Mouse (Mus musculus) MEL (cell line): Measurements from ENCODE around the gene Pros1. TPM values are rescaled to one million over a fixed set of nuclear protein-coding genes. Genes with fewer than 3 reads are reported as not detected.

Source experiments
- DNase-seq: peaks from one replicate; pipeline ENCODE4 v3.0.0; 2011; ENCODE audit warnings: low read depth, low spot score
- H3K27ac ChIP-seq: 2 replicates; pipeline ENCODE4 v1.5.1; 2012; ENCODE audit warnings: low read depth, mild to moderate bottlenecking, control low read depth, low read length, moderate library complexity; ENCODE audit not compliant: control insufficient read depth
- H3K27me3 ChIP-seq, 2 experiments: fragments of 150-350 bp in 1 of 2; sonication (generic) in 1 of 2; 2 replicates each; pipeline ENCODE4 v1.6.1; 2012; ENCODE audit warnings: low read length in 2 of 2, mild to moderate bottlenecking in 2 of 2, improper control_type of control experiment in 1 of 2, moderate library complexity in 1 of 2; ENCODE audit not compliant: insufficient read depth in 2 of 2, control insufficient read depth in 1 of 2
- H3K36me3 ChIP-seq, 2 experiments: 2 replicates each; pipeline ENCODE4 v1.6.1; 2012 to 2014; ENCODE audit warnings: low read length in 2 of 2, improper control_type of control experiment in 1 of 2, inconsistent platforms in 1 of 2, mild to moderate bottlenecking in 1 of 2; ENCODE audit not compliant: insufficient read depth in 2 of 2, control insufficient read depth in 1 of 2
- H3K4me1 ChIP-seq, 2 experiments: fragments of 150-350 bp in 1 of 2; sonication (generic) in 1 of 2; 2 replicates each; pipeline ENCODE4 v1.6.1; 2012; ENCODE audit warnings: low read length in 2 of 2, improper control_type of control experiment in 1 of 2, mild to moderate bottlenecking in 1 of 2; ENCODE audit not compliant: insufficient read depth in 2 of 2, control insufficient read depth in 1 of 2
- H3K4me3 ChIP-seq, 2 experiments: fragments of 150-350 bp in 1 of 2; sonication (generic) in 1 of 2; 2 replicates each; pipeline ENCODE4 v1.5.1; 2012; ENCODE audit warnings: low read depth in 2 of 2, low read length in 2 of 2, mild to moderate bottlenecking in 2 of 2, moderate library complexity in 2 of 2, control low read depth in 1 of 2, improper control_type of control experiment in 1 of 2; ENCODE audit not compliant: control insufficient read depth in 1 of 2, insufficient read depth in 1 of 2
- H3K79me2 ChIP-seq: 2 replicates; pipeline ENCODE4 v1.6.1; 2012; ENCODE audit warnings: mild to moderate bottlenecking, low read length, moderate library complexity; ENCODE audit not compliant: control insufficient read depth, poor library complexity, insufficient read depth
- H3K9ac ChIP-seq: 2 replicates; pipeline ENCODE4 v1.6.1; 2012; ENCODE audit warnings: low read depth, mild to moderate bottlenecking, control low read depth, low read length, moderate library complexity; ENCODE audit not compliant: control insufficient read depth, poor library complexity, severe bottlenecking
- H3K9me3 ChIP-seq: fragments of 150-350 bp; sonication (generic); replicated peaks from 2 replicates; pipeline ENCODE4 v1.6.1; 2012; ENCODE audit warnings: mild to moderate bottlenecking, low read length, improper control_type of control experiment, moderate library complexity; ENCODE audit not compliant: insufficient read depth
- CHD1 ChIP-seq: IDR thresholded peaks from 2 replicates; pipeline ENCODE4 v1.6.1; 2012; ENCODE audit warnings: low read depth, mild to moderate bottlenecking, inconsistent platforms, low read length, improper control_type of control experiment
- CHD2 ChIP-seq: IDR thresholded peaks from 2 replicates; pipeline ENCODE4 v1.6.1; 2011; ENCODE audit warnings: low read length, improper control_type of control experiment
- CTCF ChIP-seq, 3 experiments: IDR thresholded peaks in 2 of 3; conservative IDR thresholded peaks in 1 of 3; 2 replicates each; pipeline ENCODE4 v1.5.1; 2011 to 2012; ENCODE audit warnings: low read length in 3 of 3, low read depth in 2 of 3, mild to moderate bottlenecking in 2 of 3, improper control_type of control experiment in 1 of 3, inconsistent platforms in 1 of 3, mixed read lengths in 1 of 3, moderate library complexity in 1 of 3; ENCODE audit not compliant: control insufficient read depth in 1 of 3, insufficient read depth in 1 of 3, poor library complexity in 1 of 3, severe bottlenecking in 1 of 3
- ETS1 ChIP-seq: IDR thresholded peaks from 2 replicates; pipeline ENCODE4 v1.6.1; 2012; ENCODE audit warnings: low read depth, mild to moderate bottlenecking, inconsistent platforms, low read length, improper control_type of control experiment, moderate library complexity
- HCFC1 ChIP-seq: IDR thresholded peaks from 2 replicates; pipeline ENCODE4 v1.6.1; 2012; ENCODE audit warnings: low read depth, mild to moderate bottlenecking, inconsistent platforms, low read length, improper control_type of control experiment, moderate library complexity
- JUND ChIP-seq: IDR thresholded peaks from 2 replicates; pipeline ENCODE4 v1.6.1; 2011; ENCODE audit warnings: low read depth, mild to moderate bottlenecking, improper control_type of control experiment, low read length
- MAFK ChIP-seq: IDR thresholded peaks from 2 replicates; pipeline ENCODE4 v1.6.1; 2011; ENCODE audit warnings: low read depth, mild to moderate bottlenecking, low read length, improper control_type of control experiment, borderline replicate concordance
- MAZ ChIP-seq: IDR thresholded peaks from 2 replicates; pipeline ENCODE4 v1.6.1; 2012; ENCODE audit warnings: low read depth, mild to moderate bottlenecking, inconsistent platforms, low read length, improper control_type of control experiment
- MXI1 ChIP-seq: IDR thresholded peaks from 2 replicates; pipeline ENCODE4 v1.6.1; 2011; ENCODE audit warnings: mild to moderate bottlenecking, low read depth, low read length, improper control_type of control experiment
- MYB ChIP-seq: IDR thresholded peaks from 2 replicates; pipeline ENCODE4 v1.6.1; 2011; ENCODE audit warnings: mild to moderate bottlenecking, low read depth, low read length, improper control_type of control experiment
- MYC ChIP-seq: IDR thresholded peaks from 2 replicates; pipeline ENCODE4 v1.6.1; 2011; ENCODE audit warnings: low read depth, mild to moderate bottlenecking, low read length, improper control_type of control experiment, moderate library complexity
- NELFE ChIP-seq: IDR thresholded peaks from 2 replicates; pipeline ENCODE4 v1.6.1; 2011; ENCODE audit warnings: low read depth, low read length, improper control_type of control experiment
- NRF1 ChIP-seq: IDR thresholded peaks from 2 replicates; pipeline ENCODE4 v1.6.1; 2014; ENCODE audit warnings: low read depth, mild to moderate bottlenecking, inconsistent platforms, low read length, improper control_type of control experiment, moderate library complexity; ENCODE audit not compliant: poor library complexity, insufficient read depth, severe bottlenecking
- POLR2A ChIP-seq, 2 experiments: IDR thresholded peaks; 2 replicates each; pipeline ENCODE4 v1.6.1; 2011 to 2012; ENCODE audit warnings: low read length in 2 of 2, mild to moderate bottlenecking in 2 of 2, control low read depth in 1 of 2, improper control_type of control experiment in 1 of 2, low read depth in 1 of 2, moderate library complexity in 1 of 2; ENCODE audit not compliant: control insufficient read depth in 1 of 2, insufficient read depth in 1 of 2, poor library complexity in 1 of 2
- RAD21 ChIP-seq: IDR thresholded peaks from 2 replicates; pipeline ENCODE4 v1.6.1; 2011; ENCODE audit warnings: mild to moderate bottlenecking, low read depth, low read length, improper control_type of control experiment
- RCOR1 ChIP-seq: IDR thresholded peaks from 2 replicates; pipeline ENCODE4 v1.6.1; 2012; ENCODE audit warnings: low read depth, mild to moderate bottlenecking, inconsistent platforms, low read length, improper control_type of control experiment
- SIN3A ChIP-seq: IDR thresholded peaks from 2 replicates; pipeline ENCODE4 v1.6.1; 2012; ENCODE audit warnings: low read length, improper control_type of control experiment, inconsistent platforms
- SMC3 ChIP-seq: IDR thresholded peaks from 2 replicates; pipeline ENCODE4 v1.6.1; 2011; ENCODE audit warnings: low read depth, low read length, improper control_type of control experiment
- UBTF ChIP-seq: IDR thresholded peaks from 2 replicates; pipeline ENCODE4 v1.6.1; 2012; ENCODE audit warnings: low read depth, mild to moderate bottlenecking, inconsistent platforms, low read length, improper control_type of control experiment, moderate library complexity, borderline replicate concordance; ENCODE audit not compliant: insufficient read depth
- USF1 ChIP-seq: IDR thresholded peaks from 2 replicates; pipeline ENCODE4 v1.6.1; 2014; ENCODE audit warnings: low read depth, mild to moderate bottlenecking, inconsistent platforms, low read length, improper control_type of control experiment, moderate library complexity
- USF2 ChIP-seq, 2 experiments: IDR thresholded peaks; 2 replicates each; pipeline ENCODE4 v1.6.1; 2011 to 2012; ENCODE audit warnings: improper control_type of control experiment in 2 of 2, low read length in 2 of 2, borderline replicate concordance in 1 of 2, inconsistent platforms in 1 of 2, low read depth in 1 of 2, mild to moderate bottlenecking in 1 of 2; ENCODE audit not compliant: insufficient read depth in 1 of 2
- ZC3H11A ChIP-seq: IDR thresholded peaks from 2 replicates; pipeline ENCODE4 v1.6.1; 2012; ENCODE audit warnings: low read depth, mild to moderate bottlenecking, inconsistent platforms, low read length, improper control_type of control experiment
- ZNF384 ChIP-seq: IDR thresholded peaks from 2 replicates; pipeline ENCODE4 v1.6.1; 2012; ENCODE audit warnings: low read depth, mild to moderate bottlenecking, inconsistent platforms, low read length, improper control_type of control experiment
- polyA plus RNA-seq, 2 experiments: library from polyadenylated mRNA; stranded (reverse) in 1 of 2; unstranded in 1 of 2; fragments of >175 nt in 1 of 2; fragments of >200 nt in 1 of 2; gene quantifications; 2 replicates each; pipeline versions ENCODE4 v1.2.1 to v1.2.4; 2012; ENCODE audit warnings: low replicate concordance in 2 of 2, low read depth in 1 of 2; ENCODE audit not compliant: insufficient read length in 2 of 2, insufficient read depth in 1 of 2, missing spikeins in 1 of 2
- total RNA-seq: library from RNA; depleted of rRNA; stranded (reverse); fragments of 300-350 nt; gene quantifications from 2 replicates; pipeline ENCODE4 v1.2.3, GENCODE M21; 2012

Pros1 gene
- total and polyA plus RNA-seq, 3 experiments, result 1.7 TPM; not detected in 1

DNA sequence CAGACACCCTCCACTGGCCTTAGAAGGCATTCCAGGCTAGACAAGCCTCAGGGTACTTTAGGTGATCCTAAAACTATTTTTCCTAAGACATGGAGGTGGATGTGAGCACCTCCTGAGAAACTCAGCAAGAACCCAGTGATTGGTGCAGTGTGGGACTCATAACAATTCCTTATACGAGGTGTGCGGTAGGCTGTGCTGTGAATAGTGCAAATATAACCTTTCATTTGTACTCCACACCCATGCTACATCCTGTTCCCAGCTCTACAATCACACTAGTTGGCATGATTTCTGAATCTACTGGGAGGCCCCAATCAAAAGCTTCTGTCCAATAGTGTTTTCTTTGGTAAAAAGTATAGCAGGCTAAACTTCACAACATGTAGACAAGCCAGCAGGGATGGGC, 22.1 kb upstream of the Pros1 start:
- Histone ChIP-seq H3K4me1 (peaks cover 0 to 3% of the 10 kb centered on the region in 2 experiments; a peak in 2 of 4 replicates), H3K4me3 (no peak overlapping the region), H3K27ac (no peak overlapping the region), H3K36me3 (peaks cover 0 to 3% of the 10 kb centered on the region in 2 experiments; a peak in 2 of 4 replicates), H3K27me3 (no peaks in the 10 kb centered on the region), H3K79me2 (no peaks in the 10 kb centered on the region), H3K9me3 (no peaks in the 10 kb centered on the region), H3K9ac (no peak overlapping the region)
- TF ChIP-seq HCFC1 (no peak), RAD21 (no peak)
- DNase-seq, result no peak

DNA sequence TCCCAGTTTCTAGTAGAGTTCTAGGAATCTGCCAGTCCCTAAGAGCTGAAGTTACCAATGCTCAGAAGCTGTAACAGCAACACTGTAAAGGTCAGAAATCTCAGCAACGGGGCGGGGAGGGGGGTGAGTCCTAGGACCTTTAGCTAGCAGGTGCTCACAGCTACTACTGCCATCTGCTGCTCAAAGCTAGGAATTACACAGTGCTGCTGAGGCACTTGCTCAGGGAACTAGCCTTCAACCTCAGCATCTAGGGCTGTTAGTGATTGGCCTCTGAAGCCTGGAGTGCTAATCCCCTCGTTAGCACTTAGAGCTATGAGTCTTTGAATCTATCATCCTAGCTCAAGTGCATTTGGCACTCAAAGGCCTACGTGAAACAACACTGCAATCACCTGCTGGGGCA, 21.6 kb upstream of the Pros1 start:
- peaks cover 0 to 3% of the 10 kb centered on the region in 2 experiments; a peak in 2 of 4 replicates for H3K36me3 ChIP-seq
- no peaks in the 10 kb centered on the region for H3K9me3 ChIP-seq
- DNase-seq, result peak; percentile 66
- H3K79me2 ChIP-seq, result no peaks in the 10 kb centered on the region
- peak; percentile 49 for TF ChIP-seq SMC3
- TF ChIP-seq CTCF (IDR thresholded peaks at IDR 0.05 in 2 of 3, conservative IDR thresholded peaks at IDR 0.05 in 1 of 3; ENCODE audit: control insufficient read depth in 1 of 3, insufficient read depth in 1 of 3, low read depth in 2 of 3, low read length in 3 of 3, poor library complexity in 1 of 3, severe bottlenecking in 1 of 3), result peak; percentile 65 to 94 (median 67)
- TF ChIP-seq USF1, result no peak
- no peak for TF ChIP-seq POLR2A (IDR thresholded peaks at IDR 0.05; ENCODE audit: control insufficient read depth in 1 of 2, insufficient read depth in 1 of 2, low read depth in 1 of 2, low read length in 2 of 2, poor library complexity in 1 of 2)
- TF ChIP-seq RAD21, result peak; percentile 46
- TF ChIP-seq MXI1, result no peak
- TF ChIP-seq, all 39 proteins: peak for 3
- Histone ChIP-seq H3K27ac (no peak overlapping the region), H3K9ac (no peak overlapping the region), H3K4me3 (no peak overlapping the region), H3K27me3 (no peaks in the 10 kb centered on the region), H3K4me1 (peaks cover 0 to 3% of the 10 kb centered on the region in 2 experiments; a peak in 2 of 4 replicates)

DNA sequence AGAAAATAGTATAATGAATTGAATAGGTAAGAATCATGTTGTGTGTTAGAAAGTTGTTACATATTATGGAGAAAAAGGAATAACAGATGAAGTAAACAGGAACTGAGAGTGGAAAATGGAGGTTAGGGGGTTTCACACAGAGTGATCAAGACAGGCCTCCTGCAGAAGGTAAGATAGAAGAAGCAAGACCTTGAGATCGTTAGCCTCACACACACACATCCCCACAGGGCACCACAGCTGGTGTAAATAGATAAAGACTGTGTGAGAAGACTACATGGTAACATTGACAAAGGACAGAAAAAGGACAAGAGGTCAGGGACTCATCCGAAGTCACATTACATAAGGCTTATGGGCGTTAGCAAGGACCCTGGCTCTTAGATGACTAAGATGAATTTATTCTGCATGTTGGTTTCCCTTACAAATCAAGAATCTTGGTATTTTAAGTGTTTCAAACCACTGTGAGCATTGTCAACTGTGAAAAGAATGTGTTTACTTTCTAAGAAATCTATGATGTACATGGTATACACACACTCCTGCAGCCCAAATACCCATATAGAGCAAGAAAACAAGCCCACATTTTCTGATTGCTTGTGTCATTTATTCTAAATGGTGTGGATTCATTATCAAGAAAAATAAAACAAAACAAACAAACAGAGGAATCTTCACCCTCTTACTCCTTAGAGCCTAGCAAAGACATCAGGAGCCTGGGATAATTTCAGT, 19.9 kb upstream of the Pros1 start:
- Histone ChIP-seq H3K27ac (no peak overlapping the region), H3K4me3 (no peak overlapping the region), H3K36me3 (peaks cover 0 to 3% of the 10 kb centered on the region in 2 experiments; a peak in 2 of 4 replicates), H3K27me3 (no peaks in the 10 kb centered on the region), H3K9me3 (no peaks in the 10 kb centered on the region), H3K79me2 (no peaks in the 10 kb centered on the region), H3K4me1 (peaks cover 0 to 3% of the 10 kb centered on the region in 2 experiments; a peak in 2 of 4 replicates), H3K9ac (no peak overlapping the region)
- DNase-seq, result peak; percentile 66
- TF ChIP-seq USF1 (no peak), POLR2A (IDR thresholded peaks at IDR 0.05; ENCODE audit: control insufficient read depth in 1 of 2, insufficient read depth in 1 of 2, low read depth in 1 of 2, low read length in 2 of 2, poor library complexity in 1 of 2) (no peak), SIN3A (no peak), USF2 (IDR thresholded peaks at IDR 0.05; ENCODE audit: borderline replicate concordance in 1 of 2, insufficient read depth in 1 of 2, low read depth in 1 of 2, low read length in 2 of 2) (no peak), UBTF (no peak), NELFE (no peak), MYB (no peak), NRF1 (no peak), CHD2 (no peak), RCOR1 (no peak), JUND (no peak), MAZ (no peak), ZC3H11A (no peak), CTCF (IDR thresholded peaks at IDR 0.05 in 2 of 3, conservative IDR thresholded peaks at IDR 0.05 in 1 of 3; ENCODE audit: control insufficient read depth in 1 of 3, insufficient read depth in 1 of 3, low read depth in 2 of 3, low read length in 3 of 3, poor library complexity in 1 of 3, severe bottlenecking in 1 of 3) (no peak), ETS1 (peak; percentile 32; the same call in 1 of the 2 replicates), CHD1 (no peak), HCFC1 (no peak), MYC (no peak), ZNF384 (no peak), MAFK (no peak)
